Mouse (Mus musculus) liver, embryonic 14.5 days (tissue): ENCODE measurements around the gene Smtnl2. TPM values are rescaled to one million over a fixed set of nuclear protein-coding genes. Genes with fewer than 3 reads are reported as not detected.

ENCODE experiments used
- ATAC-seq: fragments of 200-750 bp; cut with Nextera tagmentation; 2 replicates; pipeline ENCODE4 v1.8.0; 2017; ENCODE audit warnings: moderate number of reproducible peaks, mild to moderate bottlenecking, moderate library complexity; ENCODE audit not compliant: insufficient read depth
- DNase-seq, 3 experiments: peaks; one replicate each; pipeline ENCODE4 v3.0.0-alpha.2; 2012 to 2013; ENCODE audit warnings: low read depth in 3 of 3, low spot score in 3 of 3
- H3K27ac ChIP-seq: fragments of 300-500 bp; sonication (generic); 2 replicates; pipeline ENCODE4 v1.5.1; 2014; ENCODE audit warnings: moderate library complexity, mild to moderate bottlenecking, control low read depth, inconsistent platforms
- H3K27me3 ChIP-seq: fragments of 300-500 bp; sonication (generic); 2 replicates; pipeline ENCODE4 v1.6.1; 2014; ENCODE audit warnings: mild to moderate bottlenecking, low read length, moderate library complexity; ENCODE audit not compliant: control insufficient read depth, insufficient read depth
- H3K36me3 ChIP-seq: fragments of 300-500 bp; sonication (generic); replicated peaks from 2 replicates; pipeline ENCODE4 v1.6.1; 2014; ENCODE audit warnings: low read depth; ENCODE audit not compliant: control insufficient read depth, insufficient read depth
- H3K4me1 ChIP-seq, 2 experiments: fragments of 200-500 bp in 1 of 2; fragments of 300-500 bp in 1 of 2; sonication (generic) in 1 of 2; replicated peaks; 2 replicates each; pipeline ENCODE4 v1.6.1; 2012 to 2014; ENCODE audit warnings: antibody characterized with exemption in 1 of 2, inconsistent platforms in 1 of 2, low read length in 1 of 2; ENCODE audit not compliant: control insufficient read depth in 2 of 2, insufficient read depth in 2 of 2
- H3K4me2 ChIP-seq: fragments of 300-500 bp; sonication (generic); 2 replicates; pipeline ENCODE4 v1.6.1; 2014; ENCODE audit warnings: low read depth, mild to moderate bottlenecking, control low read depth, moderate library complexity
- H3K4me3 ChIP-seq, 2 experiments: fragments of 200-500 bp in 1 of 2; fragments of 300-500 bp in 1 of 2; sonication (generic) in 1 of 2; 2 replicates each; pipeline ENCODE4 v1.5.1; 2012 to 2014; ENCODE audit warnings: low read depth in 2 of 2, low read length in 2 of 2, mild to moderate bottlenecking in 2 of 2, control low read depth in 1 of 2, inconsistent platforms in 1 of 2, moderate library complexity in 1 of 2; ENCODE audit not compliant: insufficient read depth in 1 of 2
- H3K9ac ChIP-seq: fragments of 300-500 bp; sonication (generic); replicated peaks from 2 replicates; pipeline ENCODE4 v1.6.1; 2014; ENCODE audit warnings: mild to moderate bottlenecking, control low read depth, moderate library complexity
- H3K9me3 ChIP-seq: fragments of 300-500 bp; sonication (generic); 2 replicates; pipeline ENCODE4 v1.6.1; 2016; ENCODE audit warnings: low read length, mixed read lengths; ENCODE audit not compliant: control insufficient read depth
- CTCF ChIP-seq: IDR thresholded peaks from 2 replicates; pipeline ENCODE4 v1.5.1; 2016; ENCODE audit warnings: antibody characterized with exemption, low read depth, control low read depth
- EP300 ChIP-seq: IDR thresholded peaks from 2 replicates; pipeline ENCODE4 v1.6.1; 2016; ENCODE audit warnings: antibody characterized with exemption, low read depth
- WGBS: fragments of 180-500 bp; shearing (Covaris S2); extraction: QIAGEN DNeasy Blood & Tissue Kit; methylation state at CpG from one replicate; pipeline ENCODE4 v1.1.7; 2014; ENCODE audit not compliant: insufficient replicate concordance; 5-methylcytosine and 5-hydroxymethylcytosine counted together
- polyA plus RNA-seq, 2 experiments: library from polyadenylated mRNA; depleted of rRNA in 1 of 2; stranded (reverse) in 1 of 2; unstranded in 1 of 2; fragments of >200 nt; fragmentation: Nextera tagmentation in 1 of 2; extraction: Ambion mirVana in 1 of 2; gene quantifications; 2 replicates each; pipeline versions ENCODE4 v1.2.1 to v1.2.3; 2012 to 2014

The Smtnl2 gene
- polyA plus RNA-seq, 2 experiments = 0.86 to 1.3 TPM

DNA sequence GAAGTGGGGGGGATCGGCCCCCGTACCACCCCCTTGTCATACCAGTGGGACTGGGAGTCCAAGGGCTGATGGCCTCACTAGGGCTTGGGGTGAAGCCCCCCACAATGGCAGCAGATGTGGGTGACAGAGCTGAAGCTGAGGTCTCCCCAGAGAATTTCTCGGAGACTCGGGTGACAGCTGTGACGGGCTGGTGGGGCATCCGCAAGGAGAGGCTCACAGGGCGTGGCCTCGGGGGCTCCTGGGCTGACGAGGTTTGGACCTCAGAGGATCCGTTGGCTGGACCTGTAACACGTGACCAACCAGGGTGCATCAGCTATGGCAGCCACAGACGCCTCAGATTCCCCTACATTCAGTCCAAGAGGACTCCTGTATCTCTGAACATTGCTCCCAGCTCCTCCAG, 8.5 kb downstream of the Smtnl2 start:
- no peak for ATAC-seq
- no peak for TF ChIP-seq EP300
- TF ChIP-seq CTCF = no peak
- WGBS = 70% methylated on average over 12 of the region's 12 CpGs
- H3K4me3 ChIP-seq = no peak overlapping the region
- H3K4me2 ChIP-seq = no peak overlapping the region
- H3K27me3 ChIP-seq = no peaks in the 10 kb centered on the region
- no peak overlapping the region for H3K27ac ChIP-seq
- no peaks in the 10 kb centered on the region for H3K36me3 ChIP-seq
- H3K4me1 ChIP-seq = peaks cover 0 to 10% of the 10 kb centered on the region in 2 experiments; a peak in 2 of 4 replicates
- DNase-seq = no peak
- no peak overlapping the region for H3K9ac ChIP-seq
- H3K9me3 ChIP-seq = no peaks in the 10 kb centered on the region

DNA sequence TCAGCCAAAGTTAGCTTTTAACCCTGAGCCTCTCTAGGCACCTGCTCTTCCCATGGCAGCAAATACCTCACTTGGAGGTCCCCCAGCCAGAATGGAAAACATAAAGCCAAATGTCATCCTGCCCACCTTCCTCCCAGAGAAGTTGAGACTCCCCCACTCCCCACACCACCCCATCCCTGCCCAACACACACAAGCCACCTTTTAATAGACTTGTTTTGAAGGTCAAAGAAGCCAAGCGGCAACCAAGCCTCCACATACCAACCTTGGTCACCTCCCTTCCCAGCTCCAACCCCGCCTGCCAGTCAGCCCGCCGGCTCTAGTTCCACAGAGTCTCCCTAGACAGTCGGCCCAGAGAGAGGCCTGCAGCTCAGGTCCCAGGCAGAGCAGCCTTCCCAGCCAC, 9.5 kb downstream of the Smtnl2 start:
- Histone ChIP-seq H3K4me3 (no peak overlapping the region), H3K27me3 (no peaks in the 10 kb centered on the region), H3K36me3 (no peaks in the 10 kb centered on the region), H3K4me2 (no peak overlapping the region), H3K9ac (no peak overlapping the region), H3K4me1 (peaks cover 0 to 3% of the 10 kb centered on the region in 2 experiments; a peak in 1 of 4 replicates), H3K27ac (no peak overlapping the region), H3K9me3 (no peaks in the 10 kb centered on the region)
- no peak for ATAC-seq
- WGBS = 65% methylated on average over 5 of the region's 5 CpGs
- no peak for TF ChIP-seq EP300
- TF ChIP-seq CTCF = no peak
- DNase-seq = no peak

DNA sequence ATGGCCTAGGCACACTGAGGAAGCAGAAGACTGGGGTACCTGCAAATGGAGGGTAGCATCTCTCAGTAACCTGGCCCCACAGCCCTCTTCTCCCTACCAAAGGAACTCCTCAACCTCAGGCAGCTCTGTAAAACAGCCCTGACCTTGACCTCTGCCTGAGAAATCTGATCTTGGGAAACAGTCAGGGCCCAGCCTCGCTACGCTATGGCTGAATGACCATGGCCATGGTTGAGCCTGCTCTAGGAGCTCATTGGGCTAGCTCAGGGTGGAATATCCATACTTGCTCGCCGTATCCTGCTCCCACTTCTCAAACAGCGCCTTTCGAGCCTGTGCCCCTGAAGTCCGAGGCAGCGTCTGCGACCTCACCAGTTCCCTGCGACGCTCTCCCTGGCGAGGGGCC, 10.4 kb downstream of the Smtnl2 start:
- WGBS = 78% methylated on average over 12 of the region's 12 CpGs
- no peak overlapping the region for H3K27ac ChIP-seq

DNA sequence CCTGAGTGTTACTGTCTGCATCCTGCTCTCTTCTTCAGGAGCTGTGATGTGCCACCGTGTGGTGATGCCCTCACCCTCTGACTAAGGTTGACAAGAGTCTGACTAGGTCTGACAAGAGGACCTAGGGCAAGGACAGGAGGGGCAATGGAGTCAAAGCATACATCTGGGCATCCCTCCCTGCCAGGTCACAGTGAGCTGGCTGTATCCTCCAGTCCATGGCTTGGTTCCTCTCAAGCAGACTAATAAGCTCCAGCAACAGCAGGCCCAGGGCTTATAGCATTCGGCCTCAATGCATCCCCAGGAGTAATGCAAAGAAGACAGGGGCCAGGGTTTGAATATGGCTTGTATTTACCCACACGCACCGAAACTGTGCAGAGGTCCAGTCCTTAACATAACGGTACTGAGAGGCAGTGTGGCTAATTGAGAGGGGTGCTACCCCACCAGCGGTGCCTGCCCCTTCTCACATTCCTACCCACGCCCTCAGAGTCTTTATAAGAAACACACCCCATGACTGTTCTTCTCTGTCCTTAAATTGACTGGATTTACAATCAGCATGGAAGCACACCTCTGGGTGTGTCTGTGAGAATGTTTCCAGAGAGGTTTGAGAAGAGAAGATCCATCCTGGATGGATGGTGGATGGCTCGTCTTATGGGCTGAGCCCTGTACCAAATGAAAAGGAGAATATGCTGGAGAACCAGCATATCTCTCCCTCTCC, 13.5 kb downstream of the Smtnl2 start:
- ATAC-seq = no peak
- Histone ChIP-seq H3K9me3 (no peaks in the 10 kb centered on the region), H3K36me3 (no peaks in the 10 kb centered on the region), H3K27ac (no peak overlapping the region), H3K27me3 (no peaks in the 10 kb centered on the region), H3K4me2 (no peak overlapping the region), H3K4me3 (no peak overlapping the region), H3K4me1 (0 out of 4 replicates have a peak, but pooled peaks cover 0 to 2% of the 10 kb centered on the region in 2 experiments), H3K9ac (no peak overlapping the region)
- no peak for DNase-seq
- TF ChIP-seq CTCF (no peak), EP300 (no peak)
- 61% methylated on average over 8 of the region's 8 CpGs for WGBS

More for the DNA sequence above, 10.4 kb downstream of the Smtnl2 start:
- ATAC-seq (no peak), DNase-seq (no peak)
- Histone ChIP-seq H3K9me3 (no peaks in the 10 kb centered on the region), H3K36me3 (no peaks in the 10 kb centered on the region), H3K4me2 (no peak overlapping the region), H3K4me3 (no peak overlapping the region), H3K27me3 (no peaks in the 10 kb centered on the region), H3K9ac (no peak overlapping the region), H3K4me1 (no peaks in the 10 kb centered on the region)
- TF ChIP-seq CTCF (no peak), EP300 (no peak)

DNA sequence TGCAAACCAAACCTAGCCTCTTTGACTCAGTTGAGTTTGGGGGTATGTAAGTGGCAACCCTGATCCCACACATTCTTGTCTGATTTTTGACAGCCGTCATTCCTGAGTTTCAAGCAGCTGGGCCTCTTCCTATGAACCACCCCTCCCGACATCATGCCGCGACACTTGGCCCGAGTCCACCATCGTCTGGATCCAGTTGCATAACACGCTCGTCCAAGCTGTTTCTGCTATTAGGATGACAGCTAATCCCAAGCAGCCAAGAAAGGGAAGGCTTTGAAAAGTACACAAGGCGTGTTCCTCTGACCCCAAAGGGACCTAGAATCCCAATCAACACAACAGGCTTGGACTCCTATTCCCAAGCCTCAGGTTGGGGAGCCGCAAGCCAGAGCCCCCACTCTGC, 14.4 kb downstream of the Smtnl2 start:
- H3K27ac ChIP-seq = no peak overlapping the region
- no peak for DNase-seq
- no peaks in the 10 kb centered on the region for H3K36me3 ChIP-seq
- no peak overlapping the region for H3K4me3 ChIP-seq
- 0 out of 4 replicates have a peak, but pooled peaks cover 0 to 2% of the 10 kb centered on the region in 2 experiments for H3K4me1 ChIP-seq
- ATAC-seq = no peak
- H3K9ac ChIP-seq = no peak overlapping the region
- WGBS = 68% methylated on average over 10 of the region's 10 CpGs
- H3K27me3 ChIP-seq = no peaks in the 10 kb centered on the region
- H3K4me2 ChIP-seq = no peak overlapping the region
- TF ChIP-seq CTCF (no peak), EP300 (no peak)
- no peaks in the 10 kb centered on the region for H3K9me3 ChIP-seq
